Mouse (Mus musculus): ENCODE measurements around the gene 2900026A02Rik. TPM values are rescaled to one million over a fixed set of nuclear protein-coding genes. Genes with fewer than 3 reads are reported as not detected.

Gene 2900026A02Rik
- total and polyA plus RNA-seq, 2 experiments = 8.0 to 29.2 TPM

DNA sequence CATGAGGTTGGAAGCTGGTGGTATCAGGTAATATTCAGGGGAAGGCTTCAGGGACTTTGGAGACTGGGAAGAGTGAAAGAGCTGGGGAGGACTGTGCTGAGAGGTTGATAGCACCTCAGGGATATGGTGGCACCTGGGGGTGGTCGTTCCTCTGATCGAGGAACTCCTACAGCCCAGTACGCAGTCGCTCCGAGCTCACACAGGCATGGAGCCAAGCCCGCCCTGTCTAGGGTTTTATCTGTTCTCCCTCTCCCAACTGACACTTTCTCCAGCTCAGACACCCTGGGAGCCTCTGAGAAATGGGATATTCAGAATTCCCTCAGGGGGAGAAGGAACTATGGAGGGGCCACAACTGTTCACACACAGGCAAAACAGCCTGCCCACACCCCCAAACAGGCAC is 180.3 kb downstream of the 2900026A02Rik start:
- Histone ChIP-seq H3K27me3 (ENCODE audit: control insufficient read depth, insufficient read depth, low read length) (no peaks in the 10 kb centered on the region), H3K27ac (replicated peaks; ENCODE audit: insufficient read depth, low read depth, low read length) (no peak overlapping the region), H3K4me1 (ENCODE audit: control insufficient read depth, insufficient read depth, low read length) (peaks cover 4% of the 10 kb centered on the region; the same call in 1 of the 2 replicates), H3K36me3 (ENCODE audit: control insufficient read depth, insufficient read depth, low read length) (no peaks in the 10 kb centered on the region), H3K4me3 (ENCODE audit: insufficient read depth, low read depth, low read length) (no peak overlapping the region), H3K9ac (ENCODE audit: low read depth, low read length) (no peak overlapping the region), H3K79me2 (ENCODE audit: control insufficient read depth, insufficient read depth, low read length) (no peaks in the 10 kb centered on the region)
- WGBS = 95% methylated on average over 6 of the region's 6 CpGs
- no peak for DNase-seq (ENCODE audit: extremely low read depth, low read depth, low spot score)
- TF ChIP-seq POLR2A (IDR thresholded peaks at IDR 0.05; ENCODE audit: extremely low read depth, insufficient read depth, low read length) (no peak), CTCF (IDR thresholded peaks at IDR 0.05; ENCODE audit: low read depth, low read length) (no peak)

DNA sequence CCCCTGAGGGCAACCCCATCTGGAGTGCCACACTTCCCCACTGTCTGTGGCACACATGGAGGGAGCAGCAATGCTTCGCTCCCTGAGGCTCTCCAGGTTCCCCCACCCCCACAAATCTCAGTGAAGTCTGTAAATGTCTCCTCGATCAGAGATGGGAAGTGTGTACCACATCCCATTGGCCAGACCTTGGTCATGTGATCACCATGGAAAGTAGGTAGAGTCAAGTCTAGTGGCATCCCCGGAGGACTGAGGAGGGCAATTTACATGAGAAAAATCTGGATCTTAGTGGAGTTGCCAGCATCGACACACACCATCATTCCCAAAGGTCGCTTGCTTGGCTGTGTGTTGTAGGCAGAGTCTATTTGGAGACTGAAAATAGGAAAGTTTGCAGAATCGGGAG is 182.4 kb downstream of the 2900026A02Rik start:
- no peak for DNase-seq (ENCODE audit: extremely low read depth, low read depth, low spot score)
- 90% methylated on average over 6 of the region's 6 CpGs for WGBS

More for the DNA sequence above, 182.4 kb downstream of the 2900026A02Rik start:
- H3K4me3 ChIP-seq (ENCODE audit: insufficient read depth, low read depth, low read length) = no peak overlapping the region
- no peak overlapping the region for H3K27ac ChIP-seq (replicated peaks; ENCODE audit: insufficient read depth, low read depth, low read length)
- H3K9ac ChIP-seq (ENCODE audit: low read depth, low read length) = no peak overlapping the region
- TF ChIP-seq CTCF (IDR thresholded peaks at IDR 0.05; ENCODE audit: low read depth, low read length) (no peak), POLR2A (IDR thresholded peaks at IDR 0.05; ENCODE audit: extremely low read depth, insufficient read depth, low read length) (no peak)
- no peaks in the 10 kb centered on the region for H3K27me3 ChIP-seq (ENCODE audit: control insufficient read depth, insufficient read depth, low read length)
- H3K79me2 ChIP-seq (ENCODE audit: control insufficient read depth, insufficient read depth, low read length) = no peaks in the 10 kb centered on the region
- H3K36me3 ChIP-seq (ENCODE audit: control insufficient read depth, insufficient read depth, low read length) = no peaks in the 10 kb centered on the region
- peaks cover 6% of the 10 kb centered on the region for H3K4me1 ChIP-seq (ENCODE audit: control insufficient read depth, insufficient read depth, low read length)

Other genes with a start within 250 kb of the 2900026A02Rik start
- 4.0 and 4.1 TPM in 2 replicates for gene Grk3, start 205.4 kb downstream of the 2900026A02Rik start, total RNA-seq (2014; rRNA removed)
- gene Grk3, start 205.4 kb downstream of the 2900026A02Rik start, polyA plus RNA-seq (2012; rRNA removed) = 0.93 and 2.3 TPM in 2 replicates
- gene Crybb2, start 151.1 kb downstream of the 2900026A02Rik start, total RNA-seq (2014; rRNA removed) = not detected in 2 replicates
- gene Crybb2, start 151.1 kb downstream of the 2900026A02Rik start, polyA plus RNA-seq (2012; rRNA removed) = not detected in 2 replicates
- gene Crybb3, start 139.7 kb downstream of the 2900026A02Rik start, total RNA-seq (2014; rRNA removed) = 0.27 and 2.3 TPM in 2 replicates
- gene Crybb3, start 139.7 kb downstream of the 2900026A02Rik start, polyA plus RNA-seq (2012; rRNA removed) = 2.4 and 4.3 TPM in 2 replicates
- not detected in 2 replicates for gene Tmem211, start 5.7 kb upstream of the 2900026A02Rik start, total RNA-seq (2014; rRNA removed)
- not detected in 2 replicates for gene Tmem211, start 5.7 kb upstream of the 2900026A02Rik start, polyA plus RNA-seq (2012; rRNA removed)
- gene Sgsm1, start 89.5 kb upstream of the 2900026A02Rik start, total RNA-seq (2014; rRNA removed) = 1.5 and 1.9 TPM in 2 replicates
- gene Sgsm1, start 89.5 kb upstream of the 2900026A02Rik start, polyA plus RNA-seq (2012; rRNA removed) = 5.0 and 5.1 TPM in 2 replicates
- gene Aym1, start 136.1 kb upstream of the 2900026A02Rik start, total RNA-seq (2014; rRNA removed) = not detected in 2 replicates
- gene Aym1, start 136.1 kb upstream of the 2900026A02Rik start, polyA plus RNA-seq (2012; rRNA removed) = not detected in 2 replicates